Mouse (Mus musculus) liver, adult 2 months (tissue): Measurements from ENCODE around the gene Dglucy.

ENCODE experiments used
- CTCF ChIP-seq: fragments of 200-500 bp; IDR thresholded peaks from 2 replicates; pipeline ENCODE4 v1.5.1; 2011; ENCODE audit warnings: low read depth, low read length, control low read depth
- POLR2A ChIP-seq: fragments of 200-500 bp; IDR thresholded peaks from 2 replicates; pipeline ENCODE4 v1.6.1; 2011; ENCODE audit warnings: low read length, control low read depth; ENCODE audit not compliant: insufficient read depth; ENCODE audit errors: extremely low read depth

- TF ChIP-seq POLR2A (no peak), CTCF (no peak)
These were observed 29.9 kb downstream of the Dglucy start for GRCm38 (mm10) chr12:100808609-100809280.
